Mouse (Mus musculus): ENCODE measurements around the gene Crtc3. TPM values are rescaled to one million over a fixed set of nuclear protein-coding genes. Genes with fewer than 3 reads are reported as not detected.

Crtc3 gene
- polyA plus RNA-seq, 1 experiment from 2014 or later, result 16.6 TPM

DNA sequence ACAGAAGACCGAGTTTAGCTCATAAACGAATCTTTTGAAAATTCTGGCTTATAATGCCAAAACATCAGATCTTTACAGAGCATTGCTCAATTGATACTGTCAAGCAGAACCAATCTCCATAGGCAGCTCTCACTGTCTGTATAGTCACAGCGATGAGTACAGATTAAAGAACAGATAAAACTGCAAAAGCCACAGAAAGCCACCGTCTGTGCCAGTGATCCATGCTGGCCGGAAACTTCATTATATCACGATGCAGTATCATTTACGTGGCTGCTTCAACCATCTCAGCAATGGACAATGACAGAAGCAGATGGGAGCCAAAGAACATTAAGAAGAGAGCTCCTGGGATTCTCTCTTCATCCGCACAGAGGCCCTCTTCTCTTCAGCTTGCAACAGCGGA is 53.9 kb downstream of the Crtc3 start:
- H3K9me3 ChIP-seq (ENCODE audit: control insufficient read depth, low read length), result no peaks in the 10 kb centered on the region
- 68% methylated on average over 9 of the region's 9 CpGs for WGBS
- ATAC-seq (replicated peaks; ENCODE audit: low FRiP score), result no peak
- peaks cover 51% of the 10 kb centered on the region for H3K4me1 ChIP-seq (replicated peaks; ENCODE audit: control insufficient read depth, insufficient read depth, low read length)
- no peak overlapping the region for H3K4me3 ChIP-seq (ENCODE audit: low read depth, low read length)
- H3K36me3 ChIP-seq (ENCODE audit: control insufficient read depth, insufficient read depth, low read length), result no peaks in the 10 kb centered on the region
- H3K27me3 ChIP-seq (replicated peaks; ENCODE audit: control insufficient read depth, insufficient read depth, low read length), result no peaks in the 10 kb centered on the region
- no peak overlapping the region for H3K27ac ChIP-seq (ENCODE audit: low read depth, low read length)
- H3K4me2 ChIP-seq, result no peak overlapping the region
- H3K9ac ChIP-seq (ENCODE audit: low read depth, low read length), result no peak overlapping the region
- DNase-seq (ENCODE audit: low spot score), result no peak

DNA sequence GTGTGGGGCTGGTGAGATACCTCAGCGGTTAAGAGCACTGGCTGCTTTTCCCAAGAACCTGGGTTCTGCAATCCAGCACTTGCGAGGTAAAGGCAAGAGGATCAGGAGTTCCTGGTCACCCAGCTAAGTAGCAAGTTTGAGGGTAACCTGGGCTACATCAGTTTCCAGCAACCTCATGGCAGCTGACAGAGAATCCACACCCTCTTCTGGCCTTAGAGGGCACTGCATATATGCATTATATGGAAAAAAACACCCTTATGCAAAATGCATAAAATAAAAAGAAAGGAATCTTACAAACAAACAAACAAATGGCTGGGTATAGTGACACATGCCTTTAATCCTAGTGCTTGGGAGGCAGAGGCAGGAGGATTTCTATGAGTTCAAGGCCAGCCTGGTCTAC is 55.0 kb downstream of the Crtc3 start:
- H3K4me1 ChIP-seq (replicated peaks; ENCODE audit: control insufficient read depth, insufficient read depth, low read length), result peaks cover 62% of the 10 kb centered on the region
- no peak for DNase-seq (ENCODE audit: low spot score)
- H3K27me3 ChIP-seq (replicated peaks; ENCODE audit: control insufficient read depth, insufficient read depth, low read length), result no peaks in the 10 kb centered on the region
- H3K9me3 ChIP-seq (ENCODE audit: control insufficient read depth, low read length), result no peaks in the 10 kb centered on the region
- ATAC-seq (replicated peaks; ENCODE audit: low FRiP score), result no peak
- no peak overlapping the region for H3K4me3 ChIP-seq (ENCODE audit: low read depth, low read length)
- H3K9ac ChIP-seq (ENCODE audit: low read depth, low read length), result no peak overlapping the region
- no peak overlapping the region for H3K4me2 ChIP-seq
- WGBS, result 84% methylated on average over 2 of the region's 2 CpGs
- H3K36me3 ChIP-seq (ENCODE audit: control insufficient read depth, insufficient read depth, low read length), result no peaks in the 10 kb centered on the region
- no peak overlapping the region for H3K27ac ChIP-seq (ENCODE audit: low read depth, low read length)

- Histone ChIP-seq H3K4me2 (no peak overlapping the region), H3K27ac (ENCODE audit: low read depth, low read length) (no peak overlapping the region), H3K4me3 (ENCODE audit: low read depth, low read length) (no peak overlapping the region), H3K36me3 (ENCODE audit: control insufficient read depth, insufficient read depth, low read length) (no peaks in the 10 kb centered on the region), H3K4me1 (replicated peaks; ENCODE audit: control insufficient read depth, insufficient read depth, low read length) (peaks cover 56% of the 10 kb centered on the region), H3K9ac (ENCODE audit: low read depth, low read length) (no peak overlapping the region), H3K9me3 (ENCODE audit: control insufficient read depth, low read length) (no peaks in the 10 kb centered on the region), H3K27me3 (replicated peaks; ENCODE audit: control insufficient read depth, insufficient read depth, low read length) (no peaks in the 10 kb centered on the region)
- WGBS, result 74% methylated on average over 6 of the region's 6 CpGs
- ATAC-seq (replicated peaks; ENCODE audit: low FRiP score) (no peak), DNase-seq (ENCODE audit: low spot score) (no peak)
Observed at GRCm38 (mm10) chr7:80631993-80632392, 56.7 kb downstream of the Crtc3 start.

- peaks cover 55% of the 10 kb centered on the region for H3K4me1 ChIP-seq (replicated peaks; ENCODE audit: control insufficient read depth, insufficient read depth, low read length)
- no peaks in the 10 kb centered on the region for H3K27me3 ChIP-seq (replicated peaks; ENCODE audit: control insufficient read depth, insufficient read depth, low read length)
- WGBS, result 71% methylated on average over 3 of the region's 3 CpGs
- H3K9me3 ChIP-seq (ENCODE audit: control insufficient read depth, low read length), result no peaks in the 10 kb centered on the region
- H3K9ac ChIP-seq (ENCODE audit: low read depth, low read length), result no peak overlapping the region
- no peak overlapping the region for H3K4me3 ChIP-seq (ENCODE audit: low read depth, low read length)
- H3K36me3 ChIP-seq (ENCODE audit: control insufficient read depth, insufficient read depth, low read length), result no peaks in the 10 kb centered on the region
- DNase-seq (ENCODE audit: low spot score) (no peak), ATAC-seq (replicated peaks; ENCODE audit: low FRiP score) (no peak)
- H3K4me2 ChIP-seq, result no peak overlapping the region
- H3K27ac ChIP-seq (ENCODE audit: low read depth, low read length), result no peak overlapping the region
Observed at GRCm38 (mm10) chr7:80631405-80631804, 57.3 kb downstream of the Crtc3 start.

- Histone ChIP-seq H3K9ac (ENCODE audit: low read depth, low read length) (no peak overlapping the region), H3K36me3 (ENCODE audit: control insufficient read depth, insufficient read depth, low read length) (no peaks in the 10 kb centered on the region), H3K9me3 (ENCODE audit: control insufficient read depth, low read length) (no peaks in the 10 kb centered on the region), H3K4me1 (replicated peaks; ENCODE audit: control insufficient read depth, insufficient read depth, low read length) (peaks cover 37% of the 10 kb centered on the region), H3K27ac (ENCODE audit: low read depth, low read length) (peak overlapping the region; percentile 16; the same call in 1 of the 2 replicates), H3K4me2 (peak overlapping the region; percentile 37), H3K4me3 (ENCODE audit: low read depth, low read length) (peak overlapping the region; percentile 10), H3K27me3 (replicated peaks; ENCODE audit: control insufficient read depth, insufficient read depth, low read length) (no peaks in the 10 kb centered on the region)
- DNase-seq (ENCODE audit: low spot score) (no peak), ATAC-seq (replicated peaks; ENCODE audit: low FRiP score) (peak; percentile 11; the same call in 1 of the 2 replicates)
- 23% methylated on average over 12 of the region's 12 CpGs for WGBS
Observed at GRCm38 (mm10) chr7:80629369-80629768, 59.3 kb downstream of the Crtc3 start.

DNA sequence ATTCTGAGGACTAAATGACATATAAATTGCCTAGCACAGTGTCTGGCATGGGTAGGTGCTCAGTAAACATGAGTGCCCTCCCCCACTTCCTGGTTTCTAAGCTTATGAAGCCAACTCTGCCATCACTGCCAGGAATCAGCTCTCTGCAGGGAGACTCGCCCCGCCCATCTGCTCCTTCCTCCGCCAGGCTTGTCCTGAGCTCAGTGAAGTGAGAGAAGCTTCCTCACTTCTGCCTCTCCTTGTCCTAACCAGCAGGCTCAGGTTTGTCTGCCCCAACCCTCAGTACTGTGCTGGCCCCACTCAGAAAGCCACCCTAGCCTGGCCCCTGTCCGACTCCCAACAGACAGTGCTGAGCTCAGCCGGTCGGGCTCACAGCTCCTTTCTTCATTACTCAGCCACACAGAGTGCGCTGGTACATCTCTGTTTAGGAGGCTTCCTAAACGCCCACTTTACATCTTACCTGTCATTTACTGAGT is 59.9 kb downstream of the Crtc3 start:
- H3K27me3 ChIP-seq (replicated peaks; ENCODE audit: control insufficient read depth, insufficient read depth, low read length), result no peaks in the 10 kb centered on the region
- no peak overlapping the region for H3K9ac ChIP-seq (ENCODE audit: low read depth, low read length)
- no peak for DNase-seq (ENCODE audit: low spot score)
- H3K4me3 ChIP-seq (ENCODE audit: low read depth, low read length), result peak overlapping the region; percentile 10; the same call in 1 of the 2 replicates
- H3K36me3 ChIP-seq (ENCODE audit: control insufficient read depth, insufficient read depth, low read length), result no peaks in the 10 kb centered on the region
- H3K27ac ChIP-seq (ENCODE audit: low read depth, low read length), result peak overlapping the region; percentile 16; the same call in 1 of the 2 replicates
- peak overlapping the region; percentile 37 for H3K4me2 ChIP-seq
- H3K4me1 ChIP-seq (replicated peaks; ENCODE audit: control insufficient read depth, insufficient read depth, low read length), result peaks cover 37% of the 10 kb centered on the region
- ATAC-seq (replicated peaks; ENCODE audit: low FRiP score), result peak; percentile 57
- H3K9me3 ChIP-seq (ENCODE audit: control insufficient read depth, low read length), result no peaks in the 10 kb centered on the region
- 26% methylated on average over 8 of the region's 8 CpGs for WGBS

DNA sequence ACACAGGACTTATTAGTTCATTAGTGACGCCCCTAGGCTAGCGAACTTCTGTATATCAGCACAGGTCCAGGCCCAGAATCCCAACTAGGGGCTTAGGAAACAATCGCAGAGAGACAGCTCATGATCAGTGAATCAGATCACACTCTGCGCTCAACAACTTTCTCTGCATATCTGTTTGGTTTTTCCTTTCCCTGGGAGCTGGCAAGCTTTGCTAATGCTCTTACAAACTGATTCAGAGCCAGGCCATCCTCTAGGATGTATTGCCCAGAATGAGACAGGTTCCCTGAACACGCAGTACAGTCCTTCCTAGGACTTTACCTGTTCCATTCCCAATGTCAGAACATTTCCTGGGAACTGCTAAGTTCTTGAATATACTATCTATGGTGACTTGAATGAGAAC is 61.7 kb downstream of the Crtc3 start:
- ATAC-seq (replicated peaks; ENCODE audit: low FRiP score) (no peak), DNase-seq (ENCODE audit: low spot score) (no peak)
- 75% methylated on average over 5 of the region's 5 CpGs for WGBS
- Histone ChIP-seq H3K36me3 (ENCODE audit: control insufficient read depth, insufficient read depth, low read length) (no peaks in the 10 kb centered on the region), H3K4me3 (ENCODE audit: low read depth, low read length) (no peak overlapping the region), H3K9ac (ENCODE audit: low read depth, low read length) (no peak overlapping the region), H3K27me3 (replicated peaks; ENCODE audit: control insufficient read depth, insufficient read depth, low read length) (no peaks in the 10 kb centered on the region), H3K27ac (ENCODE audit: low read depth, low read length) (no peak overlapping the region), H3K9me3 (ENCODE audit: control insufficient read depth, low read length) (no peaks in the 10 kb centered on the region), H3K4me2 (no peak overlapping the region), H3K4me1 (replicated peaks; ENCODE audit: control insufficient read depth, insufficient read depth, low read length) (peaks cover 33% of the 10 kb centered on the region)

- Histone ChIP-seq H3K9me3 (ENCODE audit: control insufficient read depth, low read length) (no peaks in the 10 kb centered on the region), H3K27ac (ENCODE audit: low read depth, low read length) (no peak overlapping the region), H3K4me2 (no peak overlapping the region), H3K4me1 (replicated peaks; ENCODE audit: control insufficient read depth, insufficient read depth, low read length) (peaks cover 25% of the 10 kb centered on the region), H3K27me3 (replicated peaks; ENCODE audit: control insufficient read depth, insufficient read depth, low read length) (no peaks in the 10 kb centered on the region), H3K36me3 (ENCODE audit: control insufficient read depth, insufficient read depth, low read length) (no peaks in the 10 kb centered on the region), H3K4me3 (ENCODE audit: low read depth, low read length) (no peak overlapping the region), H3K9ac (ENCODE audit: low read depth, low read length) (no peak overlapping the region)
- WGBS, result 90% methylated on average over 7 of the region's 7 CpGs
- DNase-seq (ENCODE audit: low spot score), result no peak
- ATAC-seq (replicated peaks; ENCODE audit: low FRiP score), result no peak
Observed at GRCm38 (mm10) chr7:80625841-80626240, 62.8 kb downstream of the Crtc3 start.

- peaks cover 5% of the 10 kb centered on the region; the same call in 1 of the 2 replicates for H3K4me1 ChIP-seq (replicated peaks; ENCODE audit: control insufficient read depth, insufficient read depth, low read length)
- H3K27ac ChIP-seq (ENCODE audit: low read depth, low read length), result no peak overlapping the region
- H3K9ac ChIP-seq (ENCODE audit: low read depth, low read length), result no peak overlapping the region
- no peak overlapping the region for H3K4me3 ChIP-seq (ENCODE audit: low read depth, low read length)
- WGBS, result 84% methylated on average over 5 of the region's 5 CpGs
- ATAC-seq (replicated peaks; ENCODE audit: low FRiP score) (no peak), DNase-seq (ENCODE audit: low spot score) (no peak)
- no peaks in the 10 kb centered on the region for H3K36me3 ChIP-seq (ENCODE audit: control insufficient read depth, insufficient read depth, low read length)
- H3K27me3 ChIP-seq (replicated peaks; ENCODE audit: control insufficient read depth, insufficient read depth, low read length), result no peaks in the 10 kb centered on the region
- H3K4me2 ChIP-seq, result no peak overlapping the region
- no peaks in the 10 kb centered on the region for H3K9me3 ChIP-seq (ENCODE audit: control insufficient read depth, low read length)
Observed at GRCm38 (mm10) chr7:80623276-80623675, 65.4 kb downstream of the Crtc3 start.
